Mouse (Mus musculus) gonadal fat pad, adult 2 months (tissue): Measurements from ENCODE around the gene Rnaseh2a. TPM values are rescaled to one million over a fixed set of nuclear protein-coding genes. Genes with fewer than 3 reads are reported as not detected.
"Not testable (repeated sequence)": the region's sequence is repeated elsewhere in the genome, so short reads cannot be mapped to it uniquely, and the experiment has no call there.

ENCODE experiments used
- DNase-seq: peaks from one replicate; pipeline ENCODE4 v3.0.0-alpha.2; 2012; ENCODE audit warnings: low read depth
- polyA plus RNA-seq: library from polyadenylated mRNA; depleted of rRNA; stranded (reverse); fragments of >200 nt; gene quantifications from 2 replicates; pipeline ENCODE4 v1.2.3, GENCODE M21; 2012

Rnaseh2a gene
- polyA plus RNA-seq, 1 experiment, result 44.0 TPM

DNA sequence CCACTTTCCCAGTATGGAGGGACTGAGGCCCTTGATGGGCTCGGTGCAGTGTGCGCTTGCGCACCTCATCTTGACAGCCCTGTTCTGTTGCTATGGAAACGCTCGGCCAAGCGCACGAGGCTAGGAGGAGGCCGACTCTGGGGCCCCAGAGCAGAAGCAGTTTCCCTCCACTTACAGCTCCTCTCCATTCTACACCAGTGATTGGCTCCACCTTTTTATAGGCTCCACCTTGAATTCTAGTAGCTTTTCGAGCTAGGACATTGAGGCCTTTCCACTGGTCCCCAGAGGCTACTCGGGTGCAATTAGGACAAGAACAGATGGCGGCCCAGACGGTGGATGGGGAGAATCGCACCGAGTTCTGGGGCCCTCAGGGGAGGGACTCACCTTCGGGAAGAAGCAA is 34.7 kb downstream of the Rnaseh2a start:
- DNase-seq, result no peak

DNA sequence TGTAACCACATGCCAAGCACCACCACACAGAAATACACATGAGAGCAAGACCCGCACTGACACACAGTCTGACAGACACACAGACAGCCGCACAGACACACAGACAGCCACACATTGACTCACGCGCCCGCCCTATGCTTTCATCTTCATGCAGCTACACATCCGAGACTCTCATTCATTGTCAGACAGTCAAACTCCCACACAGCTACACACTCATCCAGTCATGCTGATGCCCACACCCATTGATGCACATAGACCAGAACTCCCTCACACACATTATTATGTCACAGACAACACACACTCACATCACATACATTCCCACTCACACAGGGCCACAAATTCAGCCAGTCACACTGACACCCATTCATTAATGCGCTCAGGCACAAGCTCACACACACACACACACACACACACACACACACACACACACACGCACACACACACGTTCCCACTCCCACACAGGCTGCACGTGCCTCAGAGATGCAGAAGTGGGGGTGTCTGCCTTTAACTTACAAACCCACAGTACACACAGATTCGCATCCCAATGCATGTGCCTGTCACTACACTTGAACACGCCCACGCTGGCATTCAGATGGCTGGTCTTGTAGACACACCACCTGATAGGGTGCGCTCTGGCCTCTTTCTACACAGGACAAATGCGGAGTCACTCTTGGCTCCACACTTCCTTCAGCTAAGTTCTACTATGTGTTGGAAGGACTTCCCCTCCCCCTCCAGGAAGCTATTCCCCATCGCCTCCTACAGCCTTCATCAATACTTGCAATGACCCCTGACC is 35.6 kb downstream of the Rnaseh2a start:
- no peak for DNase-seq

DNA sequence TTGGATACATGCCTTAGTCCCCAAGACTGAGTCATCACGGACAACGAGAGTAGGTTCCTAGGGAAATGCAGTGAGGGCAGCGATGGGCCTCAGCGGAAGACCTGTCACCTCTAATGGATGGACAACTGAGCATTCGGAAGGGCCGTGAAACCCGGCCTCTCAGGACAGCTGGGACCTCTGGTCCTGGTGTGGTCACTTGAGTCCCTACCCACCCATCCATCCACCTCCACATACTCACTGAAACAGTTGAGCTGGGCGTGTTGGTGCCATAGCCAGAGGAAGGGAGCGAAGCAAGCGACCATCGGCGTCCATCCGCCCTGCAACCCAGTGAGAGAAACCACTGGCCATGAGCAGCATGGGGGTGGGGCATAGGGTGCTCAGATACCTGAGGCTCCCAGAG is 39.0 kb downstream of the Rnaseh2a start:
- DNase-seq, result no peak

DNA sequence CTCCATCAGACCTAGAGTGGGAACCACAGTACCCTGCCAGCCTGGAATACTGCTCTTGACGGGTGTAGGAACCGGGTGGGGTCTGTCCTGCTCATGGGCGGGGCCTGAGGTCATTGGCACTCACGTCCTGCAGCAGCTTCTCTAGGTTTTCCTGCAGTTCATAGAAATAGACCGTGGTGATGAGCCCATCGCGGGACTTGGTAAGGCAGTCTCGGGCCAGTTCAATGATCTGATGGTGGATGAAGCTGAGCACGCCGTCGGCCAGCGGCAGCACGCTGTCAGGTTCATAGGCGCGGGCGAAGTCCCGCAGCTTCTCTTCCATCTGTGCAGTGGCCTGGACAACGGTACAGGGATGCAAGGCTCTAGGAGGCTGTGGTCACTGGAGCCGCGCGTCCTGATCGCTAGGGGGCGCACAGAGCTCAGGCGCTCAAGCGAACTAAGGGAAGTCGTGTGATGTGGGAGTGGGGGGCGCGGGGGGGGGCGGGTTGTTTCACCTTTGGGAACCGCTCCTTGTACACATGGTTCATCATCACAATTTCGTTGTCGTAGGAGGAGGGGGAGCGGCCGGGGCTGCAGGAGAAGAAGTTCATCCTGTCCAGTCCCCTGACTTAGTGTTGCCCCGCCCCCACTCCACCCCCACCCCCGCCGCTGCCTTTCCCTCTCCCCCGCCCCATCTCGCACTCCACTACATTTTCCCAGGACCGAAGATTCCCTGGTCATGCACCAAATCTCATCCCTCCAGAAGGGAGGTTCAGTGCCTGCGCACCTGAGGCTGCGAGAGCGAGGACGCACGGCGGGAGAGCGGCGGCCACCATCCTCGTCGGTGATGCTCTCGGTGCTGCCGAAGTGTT is 40.9 kb downstream of the Rnaseh2a start:
- DNase-seq, result no peak

DNA sequence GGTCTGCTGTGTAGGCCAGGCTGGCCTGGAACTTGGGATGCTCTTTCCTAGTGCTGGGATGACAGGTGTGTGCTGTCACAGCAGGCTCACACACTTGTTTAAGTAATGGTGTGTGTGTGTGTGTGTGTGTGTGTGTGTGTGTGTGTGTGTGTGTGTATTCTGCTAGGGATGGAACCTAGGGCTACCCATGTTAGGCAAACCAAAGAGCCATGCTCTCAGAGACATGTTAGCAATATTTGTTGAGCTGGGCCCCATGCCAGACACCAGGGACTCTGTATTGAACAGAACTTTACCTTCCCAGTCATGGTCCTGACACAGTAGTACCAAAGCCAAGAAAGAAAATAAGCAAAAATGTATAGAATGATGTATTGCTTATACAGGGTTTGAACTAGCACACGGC is 42.1 kb downstream of the Rnaseh2a start:
- no peak for DNase-seq

DNA sequence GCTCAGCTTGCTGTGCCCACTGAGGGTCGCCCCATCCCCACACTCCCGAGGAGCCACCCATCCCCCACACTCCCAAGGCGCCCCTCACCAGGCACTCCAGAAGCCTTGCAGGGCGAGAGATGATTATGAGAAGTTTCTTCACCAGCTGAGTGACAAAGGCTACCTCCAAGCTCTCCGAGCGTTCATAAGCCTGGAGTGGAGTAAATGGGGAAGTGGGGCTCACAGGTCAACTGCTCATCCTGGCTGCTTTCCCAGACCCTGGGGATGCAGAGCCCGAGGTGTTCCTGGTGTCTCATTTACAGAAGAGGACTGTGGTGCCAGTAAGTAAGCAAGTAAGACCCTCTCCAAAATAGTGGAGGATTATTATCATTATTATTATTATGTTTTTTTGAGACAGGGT is 44.0 kb downstream of the Rnaseh2a start:
- no peak for DNase-seq

DNA sequence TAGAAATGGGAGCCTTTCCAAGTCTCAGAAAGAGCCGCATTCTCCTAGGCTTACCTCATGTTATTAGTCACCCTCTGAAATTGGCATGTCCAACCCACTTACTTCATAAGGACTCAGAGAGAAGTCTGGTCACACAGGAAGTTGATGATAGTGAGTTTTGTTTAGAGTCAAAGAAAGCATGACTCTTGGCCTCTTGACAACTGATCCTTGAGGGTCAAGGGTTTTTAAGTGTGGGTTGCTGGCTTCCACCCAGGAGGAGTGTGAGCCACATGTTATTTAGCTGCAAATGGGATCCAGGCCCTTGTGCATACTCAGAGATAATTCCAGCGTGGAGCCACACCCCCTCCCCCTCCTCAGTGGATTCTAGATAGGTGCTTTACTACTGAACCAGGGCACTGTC is 48.0 kb downstream of the Rnaseh2a start:
- no peak for DNase-seq

DNA sequence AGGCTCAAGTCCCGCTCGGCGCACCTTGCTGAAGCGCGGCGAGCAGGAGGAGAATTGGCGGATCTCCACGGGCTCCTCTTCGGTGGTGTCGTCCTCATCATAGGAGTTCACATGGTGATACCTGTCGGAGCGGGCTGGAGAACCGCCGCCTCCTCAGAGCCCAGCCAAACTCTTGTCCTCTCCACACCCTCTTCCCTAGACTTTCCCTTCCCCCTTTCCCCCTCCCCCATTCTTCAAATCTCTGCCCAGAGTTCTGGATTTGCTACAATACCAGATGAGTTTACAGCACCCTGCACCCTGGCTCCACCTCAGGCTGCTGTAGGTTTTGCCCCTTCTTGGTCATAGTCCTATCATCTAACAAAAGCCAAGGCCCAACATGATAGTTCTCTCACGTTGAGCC is 50.9 kb downstream of the Rnaseh2a start:
- no peak for DNase-seq

DNA sequence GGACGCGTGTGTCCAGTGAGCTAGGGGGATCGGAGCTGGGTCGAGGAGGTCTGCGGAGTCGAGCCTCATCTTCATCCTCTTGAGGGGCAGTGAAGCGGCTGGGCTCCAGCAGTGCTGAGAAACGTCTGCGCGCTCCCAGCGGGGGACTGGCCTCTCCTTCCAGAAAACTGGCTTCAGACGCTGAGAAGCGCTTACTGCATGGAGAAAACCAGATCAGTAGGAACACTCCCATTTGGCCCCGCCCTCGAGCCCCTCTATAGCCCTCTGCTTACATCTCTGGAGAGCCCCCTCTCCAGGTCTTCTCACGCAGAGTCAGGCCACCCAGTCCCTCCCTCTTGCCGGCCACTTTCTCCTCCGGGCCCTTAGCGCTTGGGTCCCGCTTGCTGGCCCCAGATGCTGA is 51.8 kb downstream of the Rnaseh2a start:
- DNase-seq, result no peak

DNA sequence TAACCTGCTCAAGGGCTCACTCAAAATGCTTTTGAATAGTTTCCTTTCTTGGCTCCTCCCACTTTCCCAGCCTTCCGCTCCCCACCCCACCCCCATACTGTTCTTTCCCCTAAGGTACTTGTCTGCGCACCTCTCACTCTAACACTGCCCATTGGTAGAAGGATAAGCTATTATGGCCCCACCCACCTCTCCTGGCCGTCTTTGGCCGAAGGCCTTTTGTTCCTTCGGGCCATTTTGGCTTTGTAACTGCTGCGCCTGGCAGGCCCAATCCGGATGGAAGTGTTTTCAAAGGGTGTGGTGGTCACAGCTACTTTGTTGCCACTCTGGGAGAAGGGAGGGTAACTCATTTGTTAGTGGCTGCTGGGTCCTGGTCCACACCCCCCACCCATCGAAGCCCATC is 54.3 kb downstream of the Rnaseh2a start:
- no peak for DNase-seq

DNA sequence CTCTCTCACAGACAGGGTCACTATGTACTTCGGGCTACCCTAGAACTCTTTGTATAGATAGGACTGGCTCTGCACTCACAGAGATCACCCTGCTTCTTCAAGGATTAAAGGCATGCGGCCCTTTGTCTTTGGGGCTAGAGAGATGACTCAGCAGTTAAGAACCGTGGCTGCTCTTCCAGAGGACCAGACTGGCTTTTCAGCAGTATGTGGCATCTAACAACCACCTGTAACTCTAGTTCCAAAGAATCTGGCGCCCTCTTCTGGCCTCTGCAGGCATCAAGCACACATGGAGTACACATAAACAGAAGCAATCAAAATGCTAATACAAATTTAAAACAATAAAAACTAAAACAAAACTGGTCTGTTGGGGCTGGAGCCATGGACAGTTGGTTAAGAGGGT is 55.6 kb downstream of the Rnaseh2a start:
- DNase-seq, result no peak

DNA sequence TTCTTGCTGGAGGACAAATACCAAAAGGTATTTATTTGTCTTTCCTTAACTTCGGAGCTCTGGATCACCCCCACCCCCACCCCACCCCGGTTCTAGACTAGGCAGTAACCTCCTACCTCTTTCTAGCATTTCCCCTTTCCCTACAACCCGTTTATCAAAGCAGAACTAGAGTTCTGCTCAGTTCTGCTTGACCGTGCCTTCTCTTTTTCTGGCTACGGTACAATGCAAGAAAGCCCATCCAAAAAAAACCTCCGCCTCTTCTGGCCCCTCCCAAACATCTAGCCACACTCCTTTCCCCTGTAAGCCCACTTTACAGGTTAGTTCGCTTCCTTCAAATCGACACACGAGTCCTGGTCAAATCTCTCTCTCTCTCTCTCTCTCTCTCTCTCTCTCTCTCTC is 56.1 kb downstream of the Rnaseh2a start:
- DNase-seq, result no peak

DNA sequence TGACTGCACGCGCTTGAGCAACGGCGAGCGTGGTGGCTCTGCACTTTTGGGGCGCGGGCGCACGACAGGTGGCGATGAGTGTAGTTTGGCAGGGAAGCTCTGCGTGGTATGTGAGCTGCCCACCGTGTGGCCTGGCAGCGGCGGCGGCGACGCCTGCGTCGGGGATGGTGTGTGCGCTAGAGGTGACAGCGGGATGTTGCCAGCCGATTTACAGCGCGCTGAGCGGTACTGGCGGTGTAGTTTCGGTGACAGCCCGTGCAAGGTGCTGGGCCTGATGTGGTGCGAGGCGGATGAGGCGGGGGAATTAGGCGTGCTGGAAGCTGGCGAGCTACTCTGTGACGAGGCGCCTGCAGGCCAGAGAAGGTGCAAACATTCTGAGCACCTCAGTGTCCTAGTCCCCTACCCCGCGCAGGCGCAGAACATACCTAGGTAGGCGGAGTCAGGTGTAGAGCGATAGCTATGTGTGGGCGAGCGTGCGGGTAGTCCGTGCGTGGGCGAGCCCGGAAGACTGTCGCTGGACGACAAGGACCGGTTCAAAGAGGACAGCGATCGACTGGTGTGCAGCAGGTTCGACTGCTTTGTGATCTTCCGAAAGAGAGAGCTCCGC is 56.6 kb downstream of the Rnaseh2a start:
- no peak for DNase-seq

DNA sequence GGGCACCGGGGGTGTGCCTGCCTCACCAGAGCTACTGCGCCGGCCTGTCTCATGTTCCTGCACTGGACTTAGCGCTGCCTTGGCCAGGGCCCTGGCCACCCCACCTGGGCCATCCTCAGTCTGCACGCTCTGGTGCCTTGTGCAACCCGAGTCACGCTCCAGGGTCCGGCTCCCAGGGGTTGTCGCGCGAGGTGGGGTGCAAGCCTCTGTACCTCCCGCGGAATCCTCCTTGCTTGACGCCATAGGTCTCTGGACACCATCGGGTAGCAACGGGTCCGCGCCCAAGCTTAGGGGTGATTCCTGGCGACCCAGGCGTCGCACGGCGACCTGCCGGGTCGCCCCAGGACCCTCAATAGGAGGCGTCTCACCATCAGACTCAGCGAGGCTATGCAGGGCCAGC is 57.2 kb downstream of the Rnaseh2a start:
- DNase-seq, result no peak

DNA sequence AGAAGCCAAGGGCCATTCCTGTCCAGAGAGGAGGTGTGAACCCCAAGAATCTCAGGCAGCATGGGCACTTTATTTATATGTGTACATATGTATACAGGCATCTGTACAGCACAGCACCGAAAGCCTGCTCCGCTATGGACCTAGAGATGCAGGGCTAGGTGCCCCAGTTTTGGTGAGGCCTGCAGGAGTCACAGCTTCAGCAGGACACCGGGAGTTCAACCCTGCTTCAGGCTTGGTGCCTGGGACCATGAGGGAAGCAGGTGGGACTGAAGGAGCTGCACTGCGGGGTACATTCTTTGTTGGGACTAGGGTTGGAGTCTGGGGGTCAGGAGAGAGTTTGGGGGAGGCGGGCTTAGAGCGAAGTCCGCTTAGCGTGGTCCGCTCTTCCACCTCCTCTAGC is 57.7 kb downstream of the Rnaseh2a start:
- DNase-seq, result no peak

DNA sequence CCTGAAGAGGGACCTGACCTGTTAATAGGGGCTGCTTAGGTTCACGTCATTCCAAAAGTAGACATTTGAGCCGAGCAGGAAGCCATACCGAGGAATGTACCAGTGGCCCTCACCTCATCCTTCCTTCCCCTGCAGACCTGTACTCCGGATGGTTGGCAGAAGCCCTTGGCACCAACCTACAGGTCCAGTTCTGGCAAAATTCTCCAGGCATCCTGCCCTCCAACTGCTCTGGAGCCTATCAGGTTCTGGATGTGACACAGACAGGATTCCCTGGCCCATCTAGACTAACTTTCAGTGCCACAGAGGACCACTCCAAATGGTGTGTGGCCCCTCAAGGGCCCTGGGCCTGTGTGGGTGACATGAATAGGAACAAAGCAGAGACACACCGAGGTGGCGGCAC is 59.0 kb downstream of the Rnaseh2a start:
- no peak for DNase-seq

DNA sequence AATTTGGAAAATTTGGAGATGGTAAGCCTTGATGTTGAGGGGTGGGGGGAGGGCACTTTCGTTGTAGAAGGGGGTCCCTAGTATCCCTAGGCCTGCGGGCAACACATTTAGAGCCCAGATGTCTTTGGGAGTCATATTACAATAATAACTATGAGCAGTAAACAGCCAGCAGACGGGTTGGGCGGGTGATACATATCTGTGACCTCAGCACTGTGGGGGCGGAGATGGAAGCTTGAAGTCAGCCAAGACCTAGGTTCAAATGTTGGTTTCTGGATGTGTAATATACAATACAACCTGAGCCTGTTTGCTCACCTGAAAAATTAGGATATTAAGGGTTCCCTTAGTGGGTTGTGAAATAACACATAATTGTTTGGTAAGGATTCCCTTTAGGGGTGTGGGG is 59.6 kb downstream of the Rnaseh2a start:
- no peak for DNase-seq

DNA sequence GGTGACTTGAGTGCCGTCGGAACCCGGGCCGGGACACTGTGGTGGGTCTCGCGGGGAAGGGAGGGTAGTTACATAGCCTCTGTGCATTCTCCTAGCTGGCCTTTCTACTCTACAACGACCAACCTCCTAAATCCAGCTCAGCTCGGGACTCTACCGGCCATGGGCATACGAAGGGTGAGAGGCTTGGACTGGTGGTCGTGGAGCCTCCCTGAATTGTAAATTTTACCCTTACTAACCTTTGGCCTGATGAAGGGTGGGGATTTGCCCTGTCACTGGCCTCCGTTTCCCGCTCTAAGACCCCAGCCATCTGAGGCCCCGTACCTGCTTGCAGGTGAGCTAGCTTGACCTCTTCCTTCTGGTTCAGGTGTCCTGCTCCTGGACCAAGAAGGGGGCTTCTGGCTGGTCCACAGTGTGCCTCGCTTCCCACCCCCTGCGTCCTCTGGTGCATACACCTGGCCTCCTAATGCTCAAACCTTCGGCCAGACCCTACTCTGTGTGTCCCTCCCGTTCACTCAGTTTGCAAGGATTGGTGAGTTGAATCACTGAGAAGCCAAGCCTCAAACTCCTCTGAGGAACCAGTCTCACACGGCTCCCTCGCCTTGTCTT is 60.3 kb downstream of the Rnaseh2a start:
- DNase-seq, result no peak

DNA sequence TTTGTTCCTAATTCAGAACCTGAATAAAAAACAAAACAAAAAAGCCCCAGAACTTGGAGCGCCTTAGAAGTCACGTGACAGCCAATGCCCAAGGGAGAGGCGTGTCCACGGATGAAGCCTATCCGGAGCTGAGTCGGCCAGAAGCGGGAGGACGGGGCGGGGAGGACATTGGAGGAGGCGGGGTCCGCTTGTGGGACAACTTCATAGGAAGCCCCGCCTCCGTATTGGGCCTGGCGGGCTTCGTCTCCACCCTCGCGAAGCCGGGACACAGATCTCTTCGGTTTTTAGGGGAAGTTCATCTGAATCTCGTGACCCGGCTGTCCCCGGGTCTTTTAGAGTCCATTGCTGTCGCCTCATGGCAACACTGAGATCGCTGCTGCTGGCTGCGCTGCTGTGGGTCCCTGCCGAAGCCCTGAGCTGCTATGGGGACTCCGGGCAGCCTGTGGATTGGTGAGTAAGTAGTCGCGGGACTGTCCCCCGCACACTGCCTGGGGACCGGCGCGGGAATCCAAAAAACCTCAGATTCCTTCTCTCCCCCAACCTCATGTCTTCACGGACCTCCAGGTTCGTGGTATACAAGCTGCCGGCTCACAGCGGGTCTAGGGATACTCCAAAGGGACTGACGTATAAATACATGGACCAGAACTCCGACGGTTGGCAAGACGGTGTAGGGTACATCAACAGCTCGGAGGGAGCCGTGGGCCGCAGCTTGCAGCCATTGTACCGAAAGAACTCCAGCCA is 61.0 kb downstream of the Rnaseh2a start, which contains the start of gene Dnase2a:
TSS of gene Dnase2a (plus strand) at position 140 of the 741 bp plus-strand sequence.
- DNase-seq, result no peak

DNA sequence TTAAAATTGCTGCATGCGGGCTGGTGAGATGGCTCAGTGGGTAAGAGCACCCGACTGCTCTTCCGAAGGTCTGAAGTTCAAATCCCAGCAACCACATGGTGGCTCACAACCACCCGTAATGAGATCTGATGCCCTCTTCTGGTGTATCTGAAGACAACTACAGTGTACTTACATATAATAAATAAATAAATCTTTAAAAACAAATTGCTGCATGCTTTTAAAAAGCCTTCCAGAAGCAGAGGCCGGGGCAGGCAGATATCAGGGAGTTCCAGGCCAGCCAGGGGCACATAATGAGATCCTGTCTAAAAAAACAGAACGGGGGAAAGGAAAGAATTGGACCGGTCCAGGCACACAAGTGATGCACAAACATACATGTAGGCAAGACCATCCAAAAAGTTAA is 61.6 kb downstream of the Rnaseh2a start:
- not testable (repeated sequence) for DNase-seq

DNA sequence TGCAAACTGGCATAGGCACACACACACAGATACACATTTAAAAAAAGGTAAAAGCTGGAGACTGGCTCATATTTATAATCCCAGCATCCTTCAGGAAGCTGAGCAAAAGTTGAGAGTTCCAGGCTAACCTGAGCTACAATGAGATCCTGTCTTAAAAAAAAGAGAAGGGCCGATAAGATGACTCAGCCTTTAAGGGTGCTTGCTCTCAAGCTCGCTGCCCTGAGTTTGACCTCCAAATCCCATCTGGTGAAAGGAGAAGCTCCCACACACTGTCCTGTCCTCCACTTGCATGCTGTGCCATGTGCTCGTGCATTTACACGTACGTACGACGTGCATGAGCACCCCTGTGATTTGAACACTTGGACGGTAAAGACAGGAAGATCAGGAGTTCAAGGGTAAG is 62.1 kb downstream of the Rnaseh2a start:
- no peak for DNase-seq

DNA sequence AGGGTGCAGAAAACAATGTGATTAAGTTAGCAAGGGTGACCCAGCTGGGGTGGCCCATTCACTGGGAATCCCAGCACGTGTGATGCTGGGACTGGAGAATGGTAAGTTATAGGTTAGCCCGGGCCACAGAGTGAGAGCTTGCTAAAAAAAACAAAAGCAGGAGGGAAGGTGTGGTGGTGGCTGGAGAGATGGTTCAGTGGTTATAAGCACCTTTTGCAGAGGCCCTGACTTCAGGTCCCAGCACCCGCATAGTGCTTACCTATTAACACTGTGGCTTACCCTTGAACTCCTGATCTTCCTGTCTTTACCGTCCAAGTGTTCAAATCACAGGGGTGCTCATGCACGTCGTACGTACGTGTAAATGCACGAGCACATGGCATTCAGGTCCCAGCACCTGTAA is 62.5 kb downstream of the Rnaseh2a start:
- no peak for DNase-seq
